Mouse (Mus musculus) cortical plate, adult 2 months (tissue): Measurements from ENCODE around the gene Hoga1. TPM values are rescaled to one million over a fixed set of nuclear protein-coding genes. Genes with fewer than 3 reads are reported as not detected.

Source experiments
- H3K27ac ChIP-seq: fragments of 200-500 bp; 2 replicates; pipeline ENCODE4 v1.5.1; 2012; ENCODE audit warnings: low read length, control low read depth, inconsistent platforms; ENCODE audit not compliant: insufficient read depth
- H3K4me1 ChIP-seq: fragments of 200-500 bp; 2 replicates; pipeline ENCODE4 v1.6.1; 2011; ENCODE audit warnings: low read length; ENCODE audit not compliant: control insufficient read depth, insufficient read depth
- H3K4me3 ChIP-seq: fragments of 200-500 bp; 2 replicates; pipeline ENCODE4 v1.5.1; 2011; ENCODE audit warnings: mild to moderate bottlenecking, low read length, control low read depth; ENCODE audit not compliant: insufficient read depth
- CTCF ChIP-seq: fragments of 200-500 bp; IDR thresholded peaks from 2 replicates; pipeline ENCODE4 v1.5.1; 2011; ENCODE audit warnings: mild to moderate bottlenecking, control low read depth, low read length; ENCODE audit not compliant: insufficient read depth; ENCODE audit errors: extremely low read depth
- POLR2A ChIP-seq: fragments of 200-500 bp; IDR thresholded peaks from 2 replicates; pipeline ENCODE4 v1.6.1; 2011; ENCODE audit warnings: mild to moderate bottlenecking, low read length, control low read depth; ENCODE audit not compliant: insufficient read depth; ENCODE audit errors: extremely low read depth
- polyA plus RNA-seq: library from polyadenylated mRNA; depleted of rRNA; stranded (reverse); fragments of >200 nt; gene quantifications from 2 replicates; pipeline ENCODE4 v1.2.3, GENCODE M21; 2012

Gene Hoga1
- polyA plus RNA-seq, 1 experiment = 1.4 TPM

DNA sequence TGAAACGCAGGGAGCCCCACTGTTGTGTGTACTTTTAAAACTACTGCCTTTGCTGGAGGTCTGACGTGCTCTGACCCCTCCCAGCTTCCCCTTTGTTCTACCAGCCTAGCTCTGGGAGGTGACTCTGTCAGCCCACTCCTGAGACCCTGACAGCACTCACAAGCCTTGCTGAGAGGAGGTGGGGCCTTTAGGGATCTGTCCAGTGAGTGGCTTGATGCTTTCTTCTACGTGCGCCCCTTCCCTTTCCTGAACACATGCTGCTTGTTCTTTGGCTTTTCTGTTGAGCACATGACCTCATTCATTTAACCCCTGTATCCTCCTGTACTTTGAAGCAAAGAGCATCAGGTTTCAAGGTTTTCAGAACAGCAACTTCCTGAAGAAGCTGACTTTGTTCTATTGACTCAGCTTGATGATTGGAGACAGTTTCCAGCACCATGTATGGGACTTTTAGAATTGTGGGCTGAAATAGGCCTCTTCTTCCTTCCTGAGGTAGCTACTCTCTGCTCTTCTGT, 26.3 kb upstream of the Hoga1 start:
- Histone ChIP-seq H3K4me3 (no peak overlapping the region), H3K27ac (no peak overlapping the region)
- TF ChIP-seq CTCF (no peak), POLR2A (no peak)

GRCm38 (mm10) chr19:42021681-42022541, 23.5 kb upstream of the Hoga1 start:
- TF ChIP-seq POLR2A = no peak
- no peak for TF ChIP-seq CTCF
- peaks cover 2% of the 10 kb centered on the region; the same call in 1 of the 2 replicates for H3K4me1 ChIP-seq
- H3K27ac ChIP-seq = no peak overlapping the region

More for the DNA sequence above, 26.3 kb upstream of the Hoga1 start:
- peaks cover 2% of the 10 kb centered on the region; the same call in 1 of the 2 replicates for H3K4me1 ChIP-seq

GRCm38 (mm10) chr19:42022542-42022848, 22.9 kb upstream of the Hoga1 start:
- Histone ChIP-seq H3K4me1 (no peaks in the 10 kb centered on the region), H3K4me3 (no peak overlapping the region), H3K27ac (no peak overlapping the region)
- no peak for TF ChIP-seq POLR2A
- TF ChIP-seq CTCF = no peak

More at GRCm38 (mm10) chr19:42021681-42022541, 23.5 kb upstream of the Hoga1 start:
- no peak overlapping the region for H3K4me3 ChIP-seq

GRCm38 (mm10) chr19:42026158-42026557, 19.3 kb upstream of the Hoga1 start:
- Histone ChIP-seq H3K4me3 (no peak overlapping the region), H3K27ac (no peak overlapping the region), H3K4me1 (no peaks in the 10 kb centered on the region)
- TF ChIP-seq POLR2A (no peak), CTCF (peak; percentile 94)

GRCm38 (mm10) chr19:42031112-42031511, 14.3 kb upstream of the Hoga1 start:
- no peak for TF ChIP-seq CTCF
- no peak for TF ChIP-seq POLR2A
- Histone ChIP-seq H3K27ac (no peak overlapping the region), H3K4me3 (no peak overlapping the region), H3K4me1 (no peaks in the 10 kb centered on the region)

GRCm38 (mm10) chr19:42033611-42034010, 11.8 kb upstream of the Hoga1 start:
- no peaks in the 10 kb centered on the region for H3K4me1 ChIP-seq
- H3K27ac ChIP-seq = no peak overlapping the region
- TF ChIP-seq CTCF = no peak
- no peak for TF ChIP-seq POLR2A
- no peak overlapping the region for H3K4me3 ChIP-seq

GRCm38 (mm10) chr19:42034146-42034775, 11.1 kb upstream of the Hoga1 start:
- H3K27ac ChIP-seq = no peak overlapping the region

GRCm38 (mm10) chr19:42034881-42035455, 10.4 kb upstream of the Hoga1 start:
- Histone ChIP-seq H3K27ac (no peak overlapping the region), H3K4me1 (no peaks in the 10 kb centered on the region), H3K4me3 (no peak overlapping the region)
- TF ChIP-seq POLR2A (no peak), CTCF (no peak)

More at GRCm38 (mm10) chr19:42034146-42034775, 11.1 kb upstream of the Hoga1 start:
- Histone ChIP-seq H3K4me3 (no peak overlapping the region), H3K4me1 (no peaks in the 10 kb centered on the region)
- TF ChIP-seq POLR2A (no peak), CTCF (no peak)

GRCm38 (mm10) chr19:42035456-42036248, 9.8 kb upstream of the Hoga1 start, which contains the start of gene Ankrd2:
Gene Ankrd2, plus strand, starts transcription at chr19:42036000.
- no peak within 1 kb of the TSS for H3K27ac ChIP-seq
- H3K4me3 ChIP-seq = no peak within 1 kb of the TSS
- TF ChIP-seq POLR2A (no peak), CTCF (peak; percentile 66)
- no peaks in the 10 kb centered on the region for H3K4me1 ChIP-seq

GRCm38 (mm10) chr19:42036357-42036756, 9.1 kb upstream of the Hoga1 start:
- Histone ChIP-seq H3K27ac (no peak overlapping the region), H3K4me3 (no peak overlapping the region), H3K4me1 (no peaks in the 10 kb centered on the region)
- TF ChIP-seq POLR2A (no peak), CTCF (no peak)
